Mouse (Mus musculus) v-Abl transformed pro-B cells (cell line): ENCODE results near the gene Rassf2.

Experiments used
- in situ Hi-C, 2 experiments: fragments of 400-800 bp; cut with MboI; formaldehyde crosslinking; loops; one replicate each; pipeline ENCODE4 v1.15.1; 2025; ENCODE audit not compliant: unreplicated experiment in 2 of 2

Gene Rassf2

GRCm38 (mm10) chr2:131940506-131940905 lies 89.6 kb downstream of the Rassf2 start:
- in situ Hi-C loops = loop anchor here in 1 of 2 experiments (25.0 kb wide), 1 partner anchor 403 kb away; no protein-coding TSS in a partner anchor
